Mouse (Mus musculus): Measurements from ENCODE around the gene Ceacam16.

The Ceacam16 gene

GRCm38 (mm10) chr7:19842885-19843504, 18.1 kb downstream of the Ceacam16 start:
- DNase-seq, result peak; percentile 47

GRCm38 (mm10) chr7:19841686-19842413, 19.2 kb downstream of the Ceacam16 start:
- peak; percentile 81 for DNase-seq

GRCm38 (mm10) chr7:19840936-19841335, 20.2 kb downstream of the Ceacam16 start:
- no peak for DNase-seq

GRCm38 (mm10) chr7:19840371-19840770, 20.7 kb downstream of the Ceacam16 start:
- DNase-seq, result no peak

- peak; percentile 27 for DNase-seq
Measured at GRCm38 (mm10) chr7:19836843-19837242, 24.3 kb downstream of the Ceacam16 start.

- DNase-seq, result peak; percentile 36
Measured at GRCm38 (mm10) chr7:19834055-19834454, 27.0 kb downstream of the Ceacam16 start.

- DNase-seq, result no peak
Measured at GRCm38 (mm10) chr7:19831837-19832236, 29.3 kb downstream of the Ceacam16 start.

- peak; percentile 16 for DNase-seq
Measured at GRCm38 (mm10) chr7:19830682-19831156, 30.4 kb downstream of the Ceacam16 start.

GRCm38 (mm10) chr7:19829694-19830093, 31.4 kb downstream of the Ceacam16 start:
- no peak for DNase-seq

GRCm38 (mm10) chr7:19826756-19827155, 34.3 kb downstream of the Ceacam16 start:
- DNase-seq, result no peak

GRCm38 (mm10) chr7:19824182-19824973, 36.7 kb downstream of the Ceacam16 start:
- DNase-seq, result peak; percentile 76

- no peak for DNase-seq
Measured at GRCm38 (mm10) chr7:19823256-19824181, 37.6 kb downstream of the Ceacam16 start.

GRCm38 (mm10) chr7:19822604-19823058, 38.5 kb downstream of the Ceacam16 start, which contains the start of gene Bcl3:
TSS of gene Bcl3 (minus strand) at chr7:19822770.
- DNase-seq, result peak; percentile 68

- DNase-seq, result no peak
Measured at GRCm38 (mm10) chr7:19822193-19822592, 38.9 kb downstream of the Ceacam16 start.

GRCm38 (mm10) chr7:19821633-19822032, 39.5 kb downstream of the Ceacam16 start:
- DNase-seq, result no peak

GRCm38 (mm10) chr7:19820347-19821048, 40.6 kb downstream of the Ceacam16 start:
- no peak for DNase-seq

GRCm38 (mm10) chr7:19818875-19819274, 42.2 kb downstream of the Ceacam16 start:
- DNase-seq, result no peak

- DNase-seq, result no peak
Measured at GRCm38 (mm10) chr7:19818440-19818839, 42.7 kb downstream of the Ceacam16 start.

GRCm38 (mm10) chr7:19817382-19818105, 43.6 kb downstream of the Ceacam16 start:
- peak; percentile 87 for DNase-seq

GRCm38 (mm10) chr7:19816224-19816771, 44.8 kb downstream of the Ceacam16 start:
- DNase-seq, result peak; percentile 78
